Mouse (Mus musculus) MEL (cell line): ENCODE measurements around the gene Kazn. TPM values are rescaled to one million over a fixed set of nuclear protein-coding genes. Genes with fewer than 3 reads are reported as not detected.
A peak's percentile ranks its signal among the peaks of the same experiment; 100 is the strongest.

Experiments
- DNase-seq: peaks from one replicate; pipeline ENCODE4 v3.0.0; 2011; ENCODE audit warnings: low read depth, low spot score
- H3K27ac ChIP-seq: 2 replicates; pipeline ENCODE4 v1.5.1; 2012; ENCODE audit warnings: low read depth, mild to moderate bottlenecking, control low read depth, low read length, moderate library complexity; ENCODE audit not compliant: control insufficient read depth
- H3K27me3 ChIP-seq, 2 experiments: fragments of 150-350 bp in 1 of 2; sonication (generic) in 1 of 2; 2 replicates each; pipeline ENCODE4 v1.6.1; 2012; ENCODE audit warnings: low read length in 2 of 2, mild to moderate bottlenecking in 2 of 2, improper control_type of control experiment in 1 of 2, moderate library complexity in 1 of 2; ENCODE audit not compliant: insufficient read depth in 2 of 2, control insufficient read depth in 1 of 2
- H3K36me3 ChIP-seq, 2 experiments: 2 replicates each; pipeline ENCODE4 v1.6.1; 2012 to 2014; ENCODE audit warnings: low read length in 2 of 2, improper control_type of control experiment in 1 of 2, inconsistent platforms in 1 of 2, mild to moderate bottlenecking in 1 of 2; ENCODE audit not compliant: insufficient read depth in 2 of 2, control insufficient read depth in 1 of 2
- H3K4me1 ChIP-seq, 2 experiments: fragments of 150-350 bp in 1 of 2; sonication (generic) in 1 of 2; 2 replicates each; pipeline ENCODE4 v1.6.1; 2012; ENCODE audit warnings: low read length in 2 of 2, improper control_type of control experiment in 1 of 2, mild to moderate bottlenecking in 1 of 2; ENCODE audit not compliant: insufficient read depth in 2 of 2, control insufficient read depth in 1 of 2
- H3K4me3 ChIP-seq, 2 experiments: fragments of 150-350 bp in 1 of 2; sonication (generic) in 1 of 2; 2 replicates each; pipeline ENCODE4 v1.5.1; 2012; ENCODE audit warnings: low read depth in 2 of 2, low read length in 2 of 2, mild to moderate bottlenecking in 2 of 2, moderate library complexity in 2 of 2, control low read depth in 1 of 2, improper control_type of control experiment in 1 of 2; ENCODE audit not compliant: control insufficient read depth in 1 of 2, insufficient read depth in 1 of 2
- H3K79me2 ChIP-seq: 2 replicates; pipeline ENCODE4 v1.6.1; 2012; ENCODE audit warnings: mild to moderate bottlenecking, low read length, moderate library complexity; ENCODE audit not compliant: control insufficient read depth, poor library complexity, insufficient read depth
- H3K9ac ChIP-seq: 2 replicates; pipeline ENCODE4 v1.6.1; 2012; ENCODE audit warnings: low read depth, mild to moderate bottlenecking, control low read depth, low read length, moderate library complexity; ENCODE audit not compliant: control insufficient read depth, poor library complexity, severe bottlenecking
- H3K9me3 ChIP-seq: fragments of 150-350 bp; sonication (generic); replicated peaks from 2 replicates; pipeline ENCODE4 v1.6.1; 2012; ENCODE audit warnings: mild to moderate bottlenecking, low read length, improper control_type of control experiment, moderate library complexity; ENCODE audit not compliant: insufficient read depth
- BHLHE40 ChIP-seq: IDR thresholded peaks from 2 replicates; pipeline ENCODE4 v1.6.1; 2012; ENCODE audit warnings: low read depth, mild to moderate bottlenecking, inconsistent platforms, low read length, improper control_type of control experiment, borderline replicate concordance
- CTCF ChIP-seq, 3 experiments: IDR thresholded peaks in 2 of 3; conservative IDR thresholded peaks in 1 of 3; 2 replicates each; pipeline ENCODE4 v1.5.1; 2011 to 2012; ENCODE audit warnings: low read length in 3 of 3, low read depth in 2 of 3, mild to moderate bottlenecking in 2 of 3, improper control_type of control experiment in 1 of 3, inconsistent platforms in 1 of 3, mixed read lengths in 1 of 3, moderate library complexity in 1 of 3; ENCODE audit not compliant: control insufficient read depth in 1 of 3, insufficient read depth in 1 of 3, poor library complexity in 1 of 3, severe bottlenecking in 1 of 3
- ELF1 ChIP-seq: IDR thresholded peaks from 2 replicates; pipeline ENCODE4 v1.6.1; 2014; ENCODE audit warnings: low read depth, mild to moderate bottlenecking, inconsistent platforms, low read length, improper control_type of control experiment, moderate library complexity
- EP300 ChIP-seq, 2 experiments: IDR thresholded peaks; 2 replicates each; pipeline ENCODE4 v1.6.1; 2011; ENCODE audit warnings: improper control_type of control experiment in 2 of 2, low read length in 2 of 2, low read depth in 1 of 2, mild to moderate bottlenecking in 1 of 2
- GATA1 ChIP-seq: IDR thresholded peaks from 2 replicates; pipeline ENCODE4 v1.6.1; 2011; ENCODE audit warnings: low read depth, low read length, improper control_type of control experiment
- JUND ChIP-seq: IDR thresholded peaks from 2 replicates; pipeline ENCODE4 v1.6.1; 2011; ENCODE audit warnings: low read depth, mild to moderate bottlenecking, improper control_type of control experiment, low read length
- KAT2A ChIP-seq: conservative IDR thresholded peaks from 2 replicates; pipeline ENCODE4 v1.6.1; 2012; ENCODE audit warnings: low read depth, low read length, improper control_type of control experiment, inconsistent platforms
- MAZ ChIP-seq: IDR thresholded peaks from 2 replicates; pipeline ENCODE4 v1.6.1; 2012; ENCODE audit warnings: low read depth, mild to moderate bottlenecking, inconsistent platforms, low read length, improper control_type of control experiment
- MEF2A ChIP-seq: IDR thresholded peaks from 2 replicates; pipeline ENCODE4 v1.6.1; 2014; ENCODE audit warnings: low read depth, mild to moderate bottlenecking, inconsistent platforms, low read length, improper control_type of control experiment; ENCODE audit not compliant: poor library complexity, insufficient replicate concordance, severe bottlenecking; ENCODE audit errors: extremely low read depth
- MYB ChIP-seq: IDR thresholded peaks from 2 replicates; pipeline ENCODE4 v1.6.1; 2011; ENCODE audit warnings: mild to moderate bottlenecking, low read depth, low read length, improper control_type of control experiment
- NRF1 ChIP-seq: IDR thresholded peaks from 2 replicates; pipeline ENCODE4 v1.6.1; 2014; ENCODE audit warnings: low read depth, mild to moderate bottlenecking, inconsistent platforms, low read length, improper control_type of control experiment, moderate library complexity; ENCODE audit not compliant: poor library complexity, insufficient read depth, severe bottlenecking
- RCOR1 ChIP-seq: IDR thresholded peaks from 2 replicates; pipeline ENCODE4 v1.6.1; 2012; ENCODE audit warnings: low read depth, mild to moderate bottlenecking, inconsistent platforms, low read length, improper control_type of control experiment
- SMC3 ChIP-seq: IDR thresholded peaks from 2 replicates; pipeline ENCODE4 v1.6.1; 2011; ENCODE audit warnings: low read depth, low read length, improper control_type of control experiment
- TAL1 ChIP-seq: IDR thresholded peaks from 2 replicates; pipeline ENCODE4 v1.6.1; 2012; ENCODE audit warnings: mild to moderate bottlenecking, inconsistent platforms, low read length, moderate library complexity, mixed read lengths
- TBP ChIP-seq: IDR thresholded peaks from 2 replicates; pipeline ENCODE4 v1.8.0; 2011; ENCODE audit warnings: low read depth, low read length, improper control_type of control experiment
- TCF12 ChIP-seq: IDR thresholded peaks from 2 replicates; pipeline ENCODE4 v1.6.1; 2014; ENCODE audit warnings: low read depth, mild to moderate bottlenecking, inconsistent platforms, low read length, improper control_type of control experiment, moderate library complexity
- USF1 ChIP-seq: IDR thresholded peaks from 2 replicates; pipeline ENCODE4 v1.6.1; 2014; ENCODE audit warnings: low read depth, mild to moderate bottlenecking, inconsistent platforms, low read length, improper control_type of control experiment, moderate library complexity
- USF2 ChIP-seq, 2 experiments: IDR thresholded peaks; 2 replicates each; pipeline ENCODE4 v1.6.1; 2011 to 2012; ENCODE audit warnings: improper control_type of control experiment in 2 of 2, low read length in 2 of 2, borderline replicate concordance in 1 of 2, inconsistent platforms in 1 of 2, low read depth in 1 of 2, mild to moderate bottlenecking in 1 of 2; ENCODE audit not compliant: insufficient read depth in 1 of 2
- ZC3H11A ChIP-seq: IDR thresholded peaks from 2 replicates; pipeline ENCODE4 v1.6.1; 2012; ENCODE audit warnings: low read depth, mild to moderate bottlenecking, inconsistent platforms, low read length, improper control_type of control experiment
- ZKSCAN1 ChIP-seq: IDR thresholded peaks from 2 replicates; pipeline ENCODE4 v1.6.1; 2012; ENCODE audit warnings: low read depth, mild to moderate bottlenecking, inconsistent platforms, low read length, improper control_type of control experiment, moderate library complexity
- polyA plus RNA-seq, 2 experiments: library from polyadenylated mRNA; stranded (reverse) in 1 of 2; unstranded in 1 of 2; fragments of >175 nt in 1 of 2; fragments of >200 nt in 1 of 2; gene quantifications; 2 replicates each; pipeline versions ENCODE4 v1.2.1 to v1.2.4; 2012; ENCODE audit warnings: low replicate concordance in 2 of 2, low read depth in 1 of 2; ENCODE audit not compliant: insufficient read length in 2 of 2, insufficient read depth in 1 of 2, missing spikeins in 1 of 2
- total RNA-seq: library from RNA; depleted of rRNA; stranded (reverse); fragments of 300-350 nt; gene quantifications from 2 replicates; pipeline ENCODE4 v1.2.3, GENCODE M21; 2012

The Kazn gene
- total and polyA plus RNA-seq, 3 experiments = not detected

GRCm38 (mm10) chr4:142248426-142248825 lies 9.2 kb upstream of the Kazn start:
- no peaks in the 10 kb centered on the region for H3K27me3 ChIP-seq
- no peaks in the 10 kb centered on the region for H3K36me3 ChIP-seq
- DNase-seq = peak; percentile 27
- H3K4me3 ChIP-seq = no peak overlapping the region
- H3K27ac ChIP-seq = no peak overlapping the region
- no peaks in the 10 kb centered on the region for H3K9me3 ChIP-seq
- no peak overlapping the region for H3K9ac ChIP-seq
- no peaks in the 10 kb centered on the region for H3K4me1 ChIP-seq
- peak; percentile 33 to 68 (median 57) for TF ChIP-seq CTCF (IDR thresholded peaks at IDR 0.05 in 2 of 3, conservative IDR thresholded peaks at IDR 0.05 in 1 of 3; ENCODE audit: control insufficient read depth in 1 of 3, insufficient read depth in 1 of 3, low read depth in 2 of 3, low read length in 3 of 3, poor library complexity in 1 of 3, severe bottlenecking in 1 of 3)
- TF ChIP-seq TAL1 = no peak
- H3K79me2 ChIP-seq = no peaks in the 10 kb centered on the region

GRCm38 (mm10) chr4:142246698-142247097 lies 7.5 kb upstream of the Kazn start:
- DNase-seq = no peak
- no peaks in the 10 kb centered on the region for H3K79me2 ChIP-seq
- TF ChIP-seq ZC3H11A (no peak), TBP (no peak), MAZ (no peak), EP300 (IDR thresholded peaks at IDR 0.05; ENCODE audit: low read depth in 1 of 2, low read length in 2 of 2) (no peak), USF2 (IDR thresholded peaks at IDR 0.05; ENCODE audit: borderline replicate concordance in 1 of 2, insufficient read depth in 1 of 2, low read depth in 1 of 2, low read length in 2 of 2) (no peak), MYB (no peak), NRF1 (no peak), SMC3 (no peak), TCF12 (no peak), JUND (no peak), KAT2A (no peak), RCOR1 (no peak), ZKSCAN1 (no peak), TAL1 (no peak), BHLHE40 (no peak), USF1 (no peak), GATA1 (no peak), MEF2A (no peak), ELF1 (no peak)
- no peak overlapping the region for H3K27ac ChIP-seq
- no peak overlapping the region for H3K4me3 ChIP-seq
- H3K36me3 ChIP-seq = no peaks in the 10 kb centered on the region
- H3K4me1 ChIP-seq = no peaks in the 10 kb centered on the region
- no peak overlapping the region for H3K9ac ChIP-seq
- no peaks in the 10 kb centered on the region for H3K27me3 ChIP-seq
- H3K9me3 ChIP-seq = no peaks in the 10 kb centered on the region
